Mouse (Mus musculus): Measurements from ENCODE around the gene Prima1. TPM values are rescaled to one million over a fixed set of nuclear protein-coding genes. Genes with fewer than 3 reads are reported as not detected.

Gene Prima1
- total RNA-seq, 2 experiments from 2014 or later, result 0.34 TPM; not detected in 1

DNA sequence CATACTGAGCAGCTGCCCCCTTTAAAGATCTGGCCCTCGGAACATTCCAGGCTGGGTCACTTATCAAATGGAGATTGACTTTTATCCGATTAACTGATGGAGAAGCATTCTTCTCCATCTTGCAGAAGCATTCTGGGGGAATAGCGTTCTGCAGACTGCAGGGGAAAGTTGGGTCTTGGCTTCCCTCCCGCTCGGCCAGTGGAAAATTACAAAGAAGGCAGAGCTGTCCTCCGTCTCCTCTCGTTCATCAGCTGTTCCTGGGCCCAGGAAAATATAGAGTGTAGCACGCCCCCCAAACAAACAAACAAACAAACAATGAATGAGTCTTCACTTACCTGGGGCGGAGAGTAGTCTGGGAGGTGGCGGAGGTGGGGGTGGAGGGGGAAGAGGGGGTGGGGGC, 6.7 kb downstream of the Prima1 start:
- DNase-seq, result no peak
- intact Hi-C loops (cut with DNase I), result no loop called here

DNA sequence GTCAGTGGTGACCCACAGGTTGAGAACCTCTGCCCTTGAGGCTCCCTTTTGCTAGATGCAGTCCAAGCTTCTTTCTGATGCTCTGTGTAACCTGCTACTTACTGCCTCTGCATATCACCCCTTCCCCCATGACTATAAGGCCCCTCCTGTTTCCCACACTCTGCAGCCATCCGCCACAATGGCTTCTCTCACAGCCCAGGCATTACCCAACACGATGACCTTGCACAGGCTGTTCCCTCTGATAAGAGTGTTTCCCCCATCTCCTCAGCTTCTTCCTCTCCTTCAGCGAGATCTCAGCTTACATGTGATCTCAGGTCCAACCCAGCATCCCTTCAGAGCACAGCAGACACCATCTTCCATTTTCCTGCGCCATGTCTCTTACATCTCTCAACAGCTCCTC, 12.9 kb downstream of the Prima1 start:
- DNase-seq, result no peak
- intact Hi-C loops (cut with DNase I), result no loop called here

DNA sequence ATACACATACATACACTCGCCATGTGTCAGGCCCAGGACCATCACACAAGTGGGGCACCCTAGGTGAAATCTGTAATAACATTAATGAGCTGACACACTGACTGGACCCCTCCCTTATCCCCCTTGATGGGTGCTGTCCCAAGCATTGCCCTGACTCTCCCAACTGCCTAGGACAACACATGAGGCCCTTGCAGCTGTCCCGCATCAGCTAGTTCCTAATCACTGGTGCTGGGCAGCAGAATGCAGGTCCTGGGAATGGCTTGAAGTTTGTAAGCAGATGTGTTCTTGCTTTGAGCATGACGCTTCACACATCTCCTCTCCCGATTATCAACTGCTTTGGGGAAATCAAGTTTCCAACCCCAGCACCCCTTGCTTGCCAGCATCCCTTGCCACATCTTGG, 15.8 kb downstream of the Prima1 start:
- no peak for DNase-seq
- intact Hi-C loops (cut with DNase I), result no loop called here

DNA sequence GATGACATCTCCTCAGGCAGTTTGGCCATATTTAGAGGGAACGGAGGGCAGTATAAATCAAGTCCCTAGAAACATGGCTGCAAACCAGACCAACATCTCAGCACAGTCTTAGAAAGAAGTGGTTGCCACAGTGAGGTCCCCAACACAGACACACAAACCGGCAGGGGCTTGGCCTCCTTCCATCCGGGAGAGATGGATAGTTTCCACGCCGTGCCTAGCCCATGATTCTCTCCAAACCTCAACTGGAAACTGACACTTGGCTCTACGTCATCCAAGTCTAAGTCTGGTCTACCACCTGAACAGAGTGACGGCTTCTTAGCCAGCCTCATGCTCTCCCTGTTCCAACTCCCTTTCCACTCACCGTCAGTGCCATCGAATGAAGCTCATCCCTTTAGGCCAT, 18.3 kb downstream of the Prima1 start:
- DNase-seq, result no peak
- intact Hi-C loops (cut with DNase I), result no loop called here

DNA sequence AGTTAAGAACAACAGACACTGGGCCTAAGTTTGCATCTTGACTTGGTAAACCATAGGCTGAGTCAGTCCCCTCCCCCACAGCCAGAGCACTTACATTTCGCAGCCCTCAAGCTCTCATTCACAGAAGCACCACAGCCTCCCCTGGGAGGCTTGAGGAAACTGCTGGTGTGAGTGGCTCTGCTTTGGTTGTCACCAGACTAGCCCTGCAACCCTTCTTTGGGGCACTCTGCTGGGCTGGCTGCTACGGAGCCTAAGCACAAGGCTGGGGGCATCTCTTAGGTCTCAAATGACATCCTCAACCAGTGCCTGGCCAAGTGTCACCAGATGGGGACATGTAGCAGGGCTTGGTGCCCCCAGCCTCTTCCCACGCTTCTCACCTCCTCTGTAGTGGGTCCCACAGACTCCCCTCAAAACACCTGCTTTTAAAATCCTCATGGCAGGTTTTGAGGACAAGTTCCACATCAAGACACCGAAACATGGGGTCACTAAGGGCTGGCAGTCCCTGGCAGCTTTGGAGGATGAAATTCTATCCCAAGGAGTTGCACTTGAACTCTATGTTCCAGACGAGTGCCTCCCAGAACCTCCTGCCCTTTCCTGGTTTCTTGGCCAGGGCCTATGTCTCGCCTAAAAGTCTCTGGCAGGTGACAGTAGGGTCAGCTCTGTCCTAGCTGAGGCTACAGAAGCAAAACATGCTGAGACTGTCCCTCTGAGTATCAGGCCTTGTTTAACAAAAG, 25.9 kb downstream of the Prima1 start:
- no peak for DNase-seq
- intact Hi-C loops (cut with DNase I), result no loop called here

DNA sequence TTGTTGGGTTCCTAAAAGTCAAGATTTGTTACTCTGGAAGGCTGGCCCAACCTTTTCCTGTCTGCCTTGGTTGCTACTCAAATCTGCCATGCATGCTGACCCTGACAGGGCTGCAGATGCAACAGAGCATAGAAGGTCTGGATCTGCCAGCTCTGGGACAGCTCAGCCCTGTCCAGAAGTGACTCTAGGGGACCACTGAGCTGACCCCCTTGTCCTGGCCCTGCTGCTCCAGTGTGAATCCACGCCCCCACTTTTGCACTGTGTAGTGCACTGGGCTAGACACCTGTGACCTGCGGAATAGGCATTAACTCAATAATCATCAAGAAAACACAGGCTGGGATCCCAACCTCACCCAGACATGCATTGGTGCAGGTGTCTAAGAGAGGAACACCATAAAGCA, 27.2 kb downstream of the Prima1 start:
- DNase-seq, result no peak
- intact Hi-C loops (cut with DNase I), result no loop called here

DNA sequence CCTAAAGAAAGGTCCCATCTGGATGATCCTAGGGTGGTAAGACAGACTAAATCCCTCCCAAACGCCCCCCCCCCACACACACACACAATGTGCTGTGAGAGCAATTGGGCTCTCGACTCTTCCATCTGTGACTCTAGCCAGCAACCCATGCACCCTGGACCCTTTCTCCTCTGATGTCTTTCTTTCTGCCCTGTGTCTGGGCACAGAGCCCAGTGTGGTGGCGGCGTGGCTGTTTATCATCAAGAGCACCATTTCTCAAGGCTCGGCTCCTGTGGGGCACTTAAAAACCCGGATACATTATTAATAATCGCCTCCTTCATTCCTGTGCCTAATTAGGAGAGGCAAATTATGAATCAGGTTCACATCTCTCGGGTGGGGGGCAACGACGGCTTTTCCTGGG, 27.7 kb downstream of the Prima1 start:
- intact Hi-C loops (cut with DNase I), result no loop called here

DNA sequence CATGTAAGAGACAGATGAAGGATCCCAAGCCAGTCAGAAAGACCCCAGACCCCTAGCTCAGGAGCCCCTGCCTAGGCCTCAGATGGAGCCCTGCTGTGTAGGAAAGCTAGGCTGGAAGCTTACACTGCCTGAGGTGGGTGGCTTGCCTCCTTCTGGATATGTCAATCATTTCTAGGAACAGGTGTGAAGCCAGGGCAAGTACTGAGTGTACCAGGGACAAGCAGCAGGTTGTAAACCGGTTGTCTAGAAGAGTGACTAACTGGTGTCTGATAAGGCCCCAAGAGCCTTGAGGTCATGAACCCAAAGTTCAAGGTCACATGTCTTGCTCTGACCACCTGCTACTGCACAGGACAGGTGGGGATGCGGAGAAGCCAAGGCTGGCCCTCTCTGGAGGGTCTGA, 28.4 kb downstream of the Prima1 start:
- no peak for DNase-seq
- intact Hi-C loops (cut with DNase I), result no loop called here

More for the DNA sequence above, 27.7 kb downstream of the Prima1 start:
- peak; percentile 25 to 37 for DNase-seq

DNA sequence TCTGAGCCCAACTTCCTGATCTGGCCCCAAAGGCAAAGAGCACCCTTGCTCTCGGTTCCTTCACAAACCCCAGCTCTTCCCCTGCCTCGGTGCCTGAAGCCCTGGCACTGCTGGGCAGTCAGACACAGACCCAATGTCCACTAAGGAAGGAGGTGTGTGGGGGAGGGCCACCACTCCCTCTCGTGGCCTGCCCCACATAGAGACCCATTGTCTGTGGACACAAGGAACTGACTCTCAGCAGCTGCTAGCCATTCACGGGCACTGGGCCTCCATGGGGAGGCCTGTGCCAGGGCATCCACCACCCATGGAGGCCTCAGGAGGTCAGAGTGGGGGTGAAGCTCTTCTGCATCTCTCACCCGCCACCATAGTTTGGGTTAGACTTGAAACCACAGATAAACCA, 30.9 kb downstream of the Prima1 start:
- DNase-seq, result no peak
- intact Hi-C loops (cut with DNase I), result no loop called here

DNA sequence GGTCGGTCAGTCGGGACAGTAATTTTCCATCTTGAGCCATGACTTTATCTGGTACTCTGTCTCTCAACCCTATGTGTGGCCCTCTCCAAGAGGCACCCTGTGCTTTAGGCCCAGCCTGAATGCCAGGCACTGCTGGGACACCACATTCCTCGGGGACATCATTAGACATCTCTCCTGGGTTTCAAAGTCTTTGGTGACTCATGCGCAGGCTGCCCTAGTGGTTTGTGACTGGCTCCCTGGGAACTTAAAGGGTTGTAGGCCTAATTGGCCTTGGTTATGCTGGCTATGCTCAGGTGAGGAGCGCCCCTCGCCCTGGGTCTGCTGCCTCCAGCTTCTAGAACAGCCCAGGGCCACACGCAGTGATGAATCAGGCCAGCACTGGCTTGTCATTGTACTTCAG, 32.4 kb downstream of the Prima1 start:
- intact Hi-C loops (cut with DNase I), result no loop called here
- no peak for DNase-seq

DNA sequence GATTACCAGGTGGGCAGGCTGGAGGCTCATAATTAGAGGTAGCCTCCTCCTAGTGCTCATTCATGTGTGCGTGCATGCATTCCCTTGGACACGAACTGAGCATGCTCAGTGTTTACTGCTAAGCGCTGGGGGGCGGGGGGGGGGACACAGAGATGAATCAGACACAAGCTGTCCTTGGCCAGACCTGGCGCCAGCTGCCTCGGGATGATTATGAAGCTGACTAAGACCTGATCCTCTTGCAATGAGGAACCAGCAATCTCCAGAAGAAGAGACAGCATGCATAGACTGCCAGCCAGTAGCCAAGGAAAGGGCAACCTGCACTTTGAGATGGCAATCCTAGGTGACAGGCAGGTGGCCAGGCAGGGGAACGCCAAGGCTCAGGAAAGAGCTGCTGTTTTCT, 36.4 kb downstream of the Prima1 start:
- DNase-seq, result no peak
- intact Hi-C loops (cut with DNase I), result no loop called here

DNA sequence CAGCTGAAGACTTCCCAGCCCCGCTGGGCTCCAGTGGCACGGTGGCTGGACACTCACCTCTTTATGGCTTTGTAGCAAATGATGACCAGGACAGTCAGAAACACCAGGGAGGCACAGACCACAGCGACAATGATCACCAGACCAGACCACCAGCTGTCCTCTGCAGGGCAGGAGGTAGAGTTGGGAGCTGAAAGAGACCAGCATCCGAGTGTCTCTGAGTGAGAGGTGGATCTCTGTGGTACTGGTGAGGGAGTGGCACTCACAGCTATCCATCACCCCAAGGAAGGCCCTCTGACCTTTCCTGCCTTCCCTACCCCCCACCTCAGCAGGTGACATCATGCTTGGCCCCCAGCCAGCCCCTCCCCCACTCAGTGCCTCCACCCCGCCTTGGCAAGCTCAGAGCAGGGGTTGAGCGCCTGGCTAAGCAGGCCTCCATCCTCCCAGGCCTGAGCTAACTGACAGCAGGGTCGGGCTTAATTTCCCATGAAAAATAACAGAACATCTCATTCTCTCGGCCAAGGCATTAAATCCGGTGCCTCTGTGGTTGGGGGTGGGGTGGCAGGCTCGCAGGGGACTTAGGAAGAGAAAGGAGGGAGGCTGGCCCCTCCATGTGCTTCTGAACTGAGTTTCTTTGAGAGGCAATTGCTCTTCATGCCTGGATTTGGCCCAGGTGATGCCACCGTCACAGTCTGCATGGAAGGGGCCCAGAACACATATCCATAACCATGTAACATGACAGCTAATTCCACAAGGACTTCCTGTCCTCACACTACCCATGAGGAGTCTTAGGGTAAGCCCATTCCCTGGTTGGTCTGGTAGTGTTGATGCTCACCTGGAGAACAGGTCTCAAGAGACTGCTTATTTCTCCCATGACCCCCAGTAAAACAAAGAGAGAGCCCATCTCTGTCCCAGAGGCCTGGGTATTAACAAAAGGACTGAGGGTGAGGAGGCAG, 39.1 kb downstream of the Prima1 start:
- peak; percentile 10 to 29 for DNase-seq
- intact Hi-C loops (cut with DNase I), result no loop called here

DNA sequence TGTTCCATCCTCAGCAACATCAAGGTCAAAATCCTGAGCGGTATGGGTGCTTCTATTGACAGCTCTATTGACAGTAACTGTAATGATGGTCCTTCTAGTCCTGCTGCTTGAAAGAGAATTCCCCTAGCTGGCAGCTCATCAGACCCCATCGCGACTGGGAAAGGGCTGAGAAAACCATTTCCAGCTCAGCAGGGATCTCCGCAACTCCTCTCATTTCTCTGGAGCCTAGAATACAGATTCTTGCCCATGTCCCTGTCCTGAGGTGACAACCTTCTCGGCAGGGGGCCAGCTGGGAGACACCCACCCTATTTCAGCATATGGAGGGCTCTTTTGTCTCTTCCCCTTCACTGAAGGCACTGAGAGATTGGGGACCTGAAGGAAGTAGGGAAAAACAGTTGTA, 49.0 kb downstream of the Prima1 start:
- intact Hi-C loops (cut with DNase I), result no loop called here
- no peak for DNase-seq

DNA sequence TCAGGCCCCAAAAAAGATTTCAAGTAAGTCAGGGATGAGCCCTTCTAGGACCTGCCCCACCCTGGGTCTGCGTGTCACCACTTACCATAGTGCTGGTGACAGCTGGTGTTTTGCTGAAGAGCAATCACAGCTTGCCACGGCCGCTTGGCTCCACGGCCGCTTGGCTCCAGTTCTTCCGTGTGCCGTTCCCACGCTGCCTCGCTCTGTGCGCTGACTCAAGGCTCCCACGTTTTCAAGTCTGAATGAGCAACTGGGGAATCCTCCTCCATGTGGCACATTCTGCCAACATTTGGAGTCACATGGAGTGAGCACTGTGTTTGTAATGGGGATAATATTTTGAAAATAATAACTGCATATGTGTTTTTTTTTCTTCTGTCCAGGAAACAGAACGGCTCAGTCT, 52.2 kb downstream of the Prima1 start:
- peak in 1 of 2 experiments; percentile 11 for DNase-seq
- intact Hi-C loops (cut with DNase I), result no loop called here

DNA sequence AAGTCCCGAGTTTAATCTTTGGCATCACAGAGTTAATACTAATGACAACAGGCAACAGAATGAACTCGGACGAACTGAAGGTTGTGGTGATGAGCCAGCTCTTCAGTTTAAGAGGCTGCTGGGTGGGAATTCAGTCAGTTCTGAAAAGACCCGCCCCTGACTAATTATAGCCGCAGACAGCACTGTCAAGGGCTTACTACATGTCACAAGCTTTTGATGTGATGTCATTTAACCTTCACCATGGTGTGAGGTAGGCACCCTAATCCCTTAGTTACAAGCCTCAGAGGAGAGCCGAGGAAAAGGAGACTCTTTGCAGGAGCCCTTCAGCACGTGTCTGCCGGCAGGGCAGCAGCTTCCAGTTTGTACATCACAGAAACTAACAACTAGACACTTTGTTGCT, 53.7 kb downstream of the Prima1 start:
- DNase-seq, result no peak
- intact Hi-C loops (cut with DNase I), result no loop called here

DNA sequence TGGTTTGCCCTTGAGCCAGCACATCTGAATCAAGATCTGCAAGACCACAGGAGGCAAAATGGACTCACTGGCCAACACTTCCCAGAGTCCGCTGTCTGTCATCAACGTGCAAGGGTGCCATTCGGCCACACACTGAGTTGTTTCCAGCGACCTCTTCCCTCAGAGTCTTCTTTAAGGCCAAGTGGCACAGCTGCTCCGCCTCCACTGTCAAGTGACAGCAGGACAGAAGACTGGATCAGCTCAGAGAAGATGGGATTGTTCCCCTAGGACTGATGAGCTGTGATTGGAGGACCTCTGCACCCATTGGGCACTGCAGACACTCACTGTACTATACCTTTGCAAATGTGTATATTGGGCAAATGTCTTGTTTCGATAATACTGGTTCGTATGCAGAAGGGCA, 54.9 kb downstream of the Prima1 start:
- intact Hi-C loops (cut with DNase I), result no loop called here
- no peak for DNase-seq

DNA sequence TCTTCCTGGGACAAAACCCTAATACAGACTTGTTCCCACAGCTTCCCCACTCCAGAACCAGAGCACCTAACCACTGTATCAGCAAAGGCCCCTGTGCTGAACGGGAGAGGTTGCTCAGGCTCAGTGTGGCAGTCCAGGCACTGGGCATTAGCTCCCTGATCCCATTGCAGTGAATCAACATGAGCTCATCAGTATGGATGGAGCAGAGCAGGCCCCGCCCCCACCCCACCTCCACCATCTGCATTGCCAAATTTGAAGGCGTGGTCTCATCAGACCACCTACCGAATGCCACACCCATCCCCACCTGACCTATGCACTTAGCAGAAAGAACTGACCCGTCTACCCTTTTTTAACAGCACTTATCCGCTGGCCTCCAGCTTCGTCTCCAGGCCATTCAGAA, 58.9 kb downstream of the Prima1 start:
- intact Hi-C loops (cut with DNase I), result no loop called here
- DNase-seq, result no peak

DNA sequence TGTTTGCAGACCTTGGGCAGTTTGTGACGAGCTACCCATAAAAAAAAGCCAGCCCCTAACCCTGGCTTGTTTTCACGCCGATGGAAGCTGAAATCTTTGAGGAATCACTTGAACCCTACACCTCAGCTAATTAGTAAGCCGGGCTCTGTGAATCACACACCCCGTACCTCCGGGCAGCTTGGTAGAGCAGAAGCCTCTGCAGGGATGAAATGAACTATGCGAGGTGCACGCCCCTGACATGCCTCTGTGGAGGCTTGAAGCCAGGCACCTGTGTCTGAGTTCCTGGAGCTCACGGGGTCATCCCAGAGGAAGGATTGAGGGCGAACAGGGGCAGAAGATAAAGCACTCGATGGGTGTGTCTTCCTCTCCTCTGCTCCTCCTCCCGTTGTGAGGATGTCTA, 73.1 kb downstream of the Prima1 start:
- intact Hi-C loops (cut with DNase I), result no loop called here
- no peak for DNase-seq

DNA sequence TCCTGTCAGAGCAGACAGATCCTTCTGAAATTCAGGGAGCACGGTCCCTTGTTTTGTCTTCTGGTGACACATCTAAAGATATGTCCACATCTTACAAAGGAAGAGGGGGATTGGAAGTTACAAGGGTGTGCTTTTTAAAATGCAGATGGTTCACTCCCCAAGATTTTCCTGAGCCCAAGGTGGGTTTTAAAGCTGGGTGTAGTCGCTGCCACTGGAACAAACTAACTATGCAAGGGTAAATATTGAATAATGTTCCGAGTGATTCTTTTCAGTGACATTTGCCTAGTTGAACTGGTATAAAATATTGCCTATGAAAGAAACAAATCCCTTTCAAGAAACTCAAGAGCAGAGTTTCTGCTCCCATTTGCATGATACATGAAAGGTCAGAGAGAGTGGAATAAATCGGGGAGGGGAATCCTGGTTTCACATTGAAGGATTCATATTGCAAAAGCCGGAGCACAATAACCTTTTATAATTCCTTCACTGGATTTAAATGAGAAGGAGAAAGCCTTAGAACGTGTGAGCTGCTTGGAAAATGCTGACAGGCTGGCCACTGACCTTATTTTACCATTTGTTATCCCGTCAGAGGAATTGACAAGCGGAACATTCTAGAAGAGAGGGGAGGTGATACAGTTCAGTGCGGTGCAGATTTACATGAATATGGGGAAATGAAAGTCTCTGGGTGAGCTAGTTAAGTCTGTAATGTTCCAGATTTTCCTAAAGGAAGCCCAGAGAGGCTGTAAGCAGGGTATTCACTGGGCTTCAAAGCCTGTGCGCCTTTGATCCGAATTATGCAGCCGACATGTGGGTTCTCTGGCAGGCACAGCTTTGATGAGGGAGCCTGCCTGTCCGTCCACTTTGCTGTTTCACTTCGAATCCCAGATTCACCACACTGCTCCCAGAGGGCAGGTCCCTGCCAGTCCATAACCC, 77.6 kb downstream of the Prima1 start:
- intact Hi-C loops (cut with DNase I), result no loop called here
- no peak for DNase-seq

DNA sequence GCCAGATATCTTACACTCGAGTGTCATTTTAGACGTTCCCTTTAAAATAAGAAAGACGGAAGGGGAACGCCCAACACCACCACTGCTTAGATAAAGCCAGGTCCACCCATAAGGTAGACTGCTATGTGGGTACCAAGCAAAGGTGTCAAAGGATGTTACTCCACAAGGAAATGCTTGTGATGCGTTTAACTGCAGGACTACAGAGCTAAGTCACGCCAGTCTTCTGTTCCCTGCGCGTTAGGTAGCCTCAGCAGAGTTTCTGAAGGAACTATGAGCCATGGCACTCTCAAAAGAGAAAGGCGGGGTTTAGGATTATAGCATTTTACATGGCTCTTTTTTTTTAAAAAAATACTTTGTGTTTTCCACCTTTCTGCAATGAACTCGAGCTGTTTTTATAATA, 78.4 kb downstream of the Prima1 start:
- intact Hi-C loops (cut with DNase I), result no loop called here
- no peak for DNase-seq

DNA sequence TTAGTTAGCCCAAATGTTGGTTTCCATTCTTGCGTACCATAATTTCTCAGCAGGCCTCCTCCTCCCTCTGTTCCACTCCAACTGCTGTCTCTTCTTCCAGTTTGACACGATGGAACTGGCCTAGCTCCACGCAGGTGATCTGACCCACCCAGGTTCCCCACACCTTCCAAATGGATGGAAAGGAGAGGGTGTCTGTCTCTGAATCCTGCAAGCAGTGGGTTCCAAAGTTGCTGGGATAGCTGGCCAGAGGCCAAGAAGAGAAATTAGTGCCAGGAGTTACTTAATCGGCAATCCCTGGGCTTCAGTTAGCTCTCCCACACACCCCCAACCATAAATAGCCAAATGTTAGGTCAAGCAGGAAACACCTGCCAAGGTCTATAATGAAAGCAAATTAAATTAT, 81.2 kb downstream of the Prima1 start:
- DNase-seq, result no peak
- intact Hi-C loops (cut with DNase I), result no loop called here
